Mouse (Mus musculus) urinary bladder, adult 18-20 months (tissue): ENCODE data around the gene Ckm.

Experiments used
- DNase-seq, 2 experiments: peaks; one replicate each; pipeline ENCODE4 v3.0.0; 2022; ENCODE audit warnings: low spot score in 2 of 2, mixed read lengths in 2 of 2

The Ckm gene

GRCm38 (mm10) chr7:19466602-19467145, 62.1 kb downstream of the Ckm start:
- no peak for DNase-seq

GRCm38 (mm10) chr7:19467638-19468037, 63.1 kb downstream of the Ckm start:
- no peak for DNase-seq

- DNase-seq, result no peak
These were observed 63.7 kb downstream of the Ckm start for GRCm38 (mm10) chr7:19468279-19468678.

GRCm38 (mm10) chr7:19469404-19469803, 64.8 kb downstream of the Ckm start:
- no peak for DNase-seq

GRCm38 (mm10) chr7:19470308-19470707, 65.7 kb downstream of the Ckm start:
- DNase-seq, result no peak

GRCm38 (mm10) chr7:19472403-19472802, 67.8 kb downstream of the Ckm start:
- DNase-seq, result no peak
